ENCODE assay signal across 28 mouse cellular contexts in genomic region chr4:101276456-101277070, GRCm38 (mm10). TPM values are rescaled to one million over a fixed set of nuclear protein-coding genes. Genes with fewer than 3 reads are reported as not detected.
DNase-seq lines count a peak whose midpoint lies in the region; ATAC-seq and TF ChIP-seq lines count a peak whose summit lies in the region.
"Had no signal": no experiment of that assay in that cellular context is flagged by ENCODE, and none has a peak within 500 bp of the region (broad histone marks: within the 10 kb centered on the region; RNA-seq: fewer than 3 reads in every experiment).

No protein-coding gene starts in this region.

- H3K4me2 ChIP-seq in liver, postnatal 0 days (ENCODE audit: low read depth, low read length): no peak overlapping the region
- H3K4me2 ChIP-seq: embryonic facial prominence, embryonic 13.5 days; heart, embryonic 12.5 days; hindbrain, embryonic 14.5 days; limb, embryonic 12.5 days; liver, embryonic 15.5 days; lung, embryonic 15.5 days; midbrain, embryonic 12.5 days; neural tube, embryonic 13.5 days had no signal

- no peak overlapping the region for H3K27ac ChIP-seq in liver, postnatal 0 days (ENCODE audit: low read depth)
- H3K27ac ChIP-seq: embryonic facial prominence, embryonic 13.5 days; gastrocnemius, adult 2 months; hindbrain, embryonic 14.5 days; limb, embryonic 12.5 days; liver, embryonic 15.5 days; lung, embryonic 15.5 days; midbrain, embryonic 12.5 days; neural tube, embryonic 13.5 days had no signal

- POLR2A ChIA-PET in Patski (lab: Charles Lee): no interaction called here

- H3K36me3 ChIP-seq in C2C12 (ENCODE audit: control insufficient read depth, insufficient read depth): no peaks in the 10 kb centered on the region
- no peaks in the 10 kb centered on the region for H3K36me3 ChIP-seq in liver, postnatal 0 days (replicated peaks; ENCODE audit: insufficient read depth, low read length)
- H3K36me3 ChIP-seq: embryonic facial prominence, embryonic 13.5 days; heart, embryonic 12.5 days; limb, embryonic 12.5 days; liver, embryonic 15.5 days; lung, embryonic 15.5 days; midbrain, embryonic 12.5 days; neural tube, embryonic 13.5 days had no signal

- in situ Hi-C loops in Patski (cut with MboI; ENCODE audit: low pct_unique_long_range_greater_than_20kb): no loop called here

- no peaks in the 10 kb centered on the region for H3K9me3 ChIP-seq in liver, postnatal 0 days (ENCODE audit: low read length)
- H3K9me3 ChIP-seq: embryonic facial prominence, embryonic 13.5 days; heart, embryonic 12.5 days; limb, embryonic 12.5 days; liver, embryonic 15.5 days; lung, embryonic 15.5 days; midbrain, embryonic 12.5 days; neural tube, embryonic 13.5 days had no signal

- no peaks in the 10 kb centered on the region for H3K79me2 ChIP-seq in C2C12 (ENCODE audit: control insufficient read depth, insufficient read depth)

- peak overlapping the region; percentile 49 for H3ac ChIP-seq in C2C12 (ENCODE audit: control insufficient read depth, insufficient read length, low read depth)

- H3K9ac ChIP-seq in liver, postnatal 0 days (replicated peaks): no peak overlapping the region
- H3K9ac ChIP-seq: embryonic facial prominence, embryonic 13.5 days; heart, embryonic 12.5 days; hindbrain, embryonic 14.5 days; limb, embryonic 12.5 days; liver, embryonic 15.5 days; lung, embryonic 15.5 days; midbrain, embryonic 12.5 days; neural tube, embryonic 13.5 days had no signal

- no peaks in the 10 kb centered on the region for H3K79me3 ChIP-seq in C2C12 (ENCODE audit: low read depth)

- no peak overlapping the region for H3K4me3 ChIP-seq in C2C12 (ENCODE audit: insufficient read depth, poor library complexity, severe bottlenecking)
- no peak overlapping the region for H3K4me3 ChIP-seq in liver, postnatal 0 days (ENCODE audit: low read depth, low read length)
- H3K4me3 ChIP-seq: embryonic facial prominence, embryonic 13.5 days; erythroblast, embryonic 14.5 days; gastrocnemius, adult 2 months; heart, embryonic 12.5 days; limb, embryonic 12.5 days; liver, embryonic 15.5 days; lung, embryonic 15.5 days; midbrain, embryonic 12.5 days; neural tube, embryonic 13.5 days had no signal

- CTCF ChIA-PET in Patski (lab: Charles Lee): interaction anchor here (1.4 kb wide), 1 partner anchor 24 kb away, joined by 4 read pairs; no protein-coding TSS in a partner anchor

- no peak for TF ChIP-seq EP300 in liver, postnatal 0 days (IDR thresholded peaks at IDR 0.05; ENCODE audit: low read depth)

- H3K27me3 ChIP-seq in C2C12 (ENCODE audit: control insufficient read depth, insufficient read depth, insufficient read length) (no peaks in the 10 kb centered on the region), Patski (no peaks in the 10 kb centered on the region)
- no peaks in the 10 kb centered on the region for H3K27me3 ChIP-seq in liver, postnatal 0 days (ENCODE audit: insufficient read depth, low read length)
- H3K27me3 ChIP-seq: embryonic facial prominence, embryonic 13.5 days; heart, embryonic 12.5 days; liver, embryonic 15.5 days; lung, embryonic 15.5 days; midbrain, embryonic 12.5 days; neural tube, embryonic 13.5 days had no signal

- ATAC-seq in Patski: peak; percentile 76
- no peak for ATAC-seq in liver, postnatal 0 days
- ATAC-seq: activated CD4-positive, CD25-positive, alpha-beta regulatory T cell, adult 4 months; forebrain, embryonic 16.5 days; intestine, postnatal 0 days had no signal

- DNase-seq in adrenal gland, postnatal 36 days: peak; percentile 36 to 37
- no peak for DNase-seq in adrenal gland, postnatal 25 days
- peak; percentile 59 for DNase-seq in Patski (ENCODE audit: low read depth, low spot score)
- no peak for DNase-seq in liver, postnatal 0 days
- no peak for DNase-seq in left cerebral cortex, adult 9 months (ENCODE audit: low spot score in 2 of 2)
- DNase-seq in thymus, postnatal 36 days: no peak
- DNase-seq: cerebellum, adult 18-20 months; cerebellum, postnatal 10 days; gastrocnemius, adult 2 months; gastrocnemius, postnatal 36 days; heart, adult 18-20 months; kidney, adult 9 months; kidney, postnatal 10 days; thymus, adult 2 months; thymus, postnatal 4 days had no signal

- H3K4me1 ChIP-seq in liver, postnatal 0 days (ENCODE audit: insufficient read depth): no peaks in the 10 kb centered on the region
- H3K4me1 ChIP-seq: embryonic facial prominence, embryonic 13.5 days; heart, embryonic 12.5 days; lung, embryonic 15.5 days; midbrain, embryonic 12.5 days; neural tube, embryonic 13.5 days had no signal

- WGBS in liver, postnatal 0 days (ENCODE audit: insufficient replicate concordance): 75% methylated on average over 6 of the region's 6 CpGs

- TF ChIP-seq CTCF in C2C12 (IDR thresholded peaks at IDR 0.05; ENCODE audit: control insufficient read depth, insufficient read depth, insufficient read length) (no peak), Patski (IDR thresholded peaks at IDR 0.05) (no peak)
- TF ChIP-seq CTCF in liver, postnatal 0 days (IDR thresholded peaks at IDR 0.05; ENCODE audit: low read depth): no peak

TF ChIP-seq in C2C12, 6 proteins besides CTCF, POLR2A, EP300 and RAD21:
- TF ChIP-seq FOSL1 (IDR thresholded peaks at IDR 0.05; ENCODE audit: insufficient read depth, low read length, poor library complexity, severe bottlenecking) (no peak), USF1 (IDR thresholded peaks at IDR 0.05; ENCODE audit: low read depth) (no peak), MAX (IDR thresholded peaks at IDR 0.05) (no peak), CEBPB (IDR thresholded peaks at IDR 0.05; ENCODE audit: low read depth) (no peak), MYOD1 (IDR thresholded peaks at IDR 0.05; ENCODE audit: control insufficient read depth, insufficient read length, low read depth) (no peak), MYOG (IDR thresholded peaks at IDR 0.05; ENCODE audit: control insufficient read depth, extremely low read depth, insufficient read length) (no peak)
TF ChIP-seq in C2C12: peak in this region for 0.

RNA-seq across cellular contexts. Expression of gene Jak1, which starts 11.5 kb away (rescaled TPM):
- 100 to 1,000 TPM; 137 TPM for total RNA-seq in adrenal gland, postnatal 36 days (2021)
- 140 and 142 TPM in 2 replicates for total RNA-seq in adrenal gland, postnatal 25 days (2021)
- polyA plus RNA-seq in C2C12 (2012; fragmentation: generic; extraction: Trizol) (26.1 TPM), Patski (2021) (115 TPM)
- 33.9 and 51.2 TPM in 2 replicates for polyA plus RNA-seq in liver, postnatal 0 days (2015; fragmentation: Nextera tagmentation; extraction: Ambion mirVana)

Comparison
In these comparisons a context has a peak if more than half of its experiments do, and no peak if none do; other contexts are left out.
1. DNase-seq: peak in adrenal gland, postnatal 36 days (2 of 2) and Patski (single experiment); none in adrenal gland, postnatal 25 days (single experiment), liver, postnatal 0 days (single experiment), left cerebral cortex, adult 9 months (0 of 2) and thymus, postnatal 36 days (0 of 2).